Mouse (Mus musculus): Measurements from ENCODE around the gene P2rx4. TPM values are rescaled to one million over a fixed set of nuclear protein-coding genes. Genes with fewer than 3 reads are reported as not detected.
"Not testable (repeated sequence)": the region's sequence is repeated elsewhere in the genome, so short reads cannot be mapped to it uniquely, and the experiment has no call there.

Gene P2rx4
- 16.7 and 17.0 TPM in 2 replicates for polyA plus RNA-seq (2015; fragmentation: Nextera tagmentation; extraction: Ambion mirVana)

GRCm38 (mm10) chr5:122707276-122708181, at the start of gene P2rx4:
Gene P2rx4 (plus strand): TSS chr5:122707544.
- whole genome bisulfite sequencing, result under 1% methylated on average over 65 of the region's 66 CpGs
- Histone ChIP-seq H3K4me2 (peak within 1 kb of the TSS; percentile 82), H3K9ac (peak within 1 kb of the TSS; percentile 83), H3K36me3 (no peaks in the 10 kb centered on the region), H3K27ac (replicated peaks) (peak within 1 kb of the TSS; percentile 88), H3K9me3 (no peaks in the 10 kb centered on the region), H3K27me3 (no peaks in the 10 kb centered on the region), H3K4me1 (replicated peaks) (peaks cover 13% of the 10 kb centered on the region), H3K4me3 (peak within 1 kb of the TSS; percentile 81)
- ATAC-seq (ENCODE audit: low FRiP score, low read depth), result peak; percentile 90

GRCm38 (mm10) chr5:122662501-122662900, 44.8 kb upstream of the P2rx4 start:
- no peaks in the 10 kb centered on the region for H3K4me1 ChIP-seq (replicated peaks)
- H3K4me3 ChIP-seq, result no peak overlapping the region
- no peaks in the 10 kb centered on the region for H3K9me3 ChIP-seq
- WGBS, result 95% methylated on average over 6 of the region's 6 CpGs
- no peaks in the 10 kb centered on the region for H3K27me3 ChIP-seq
- no peak overlapping the region for H3K9ac ChIP-seq
- H3K4me2 ChIP-seq, result no peak overlapping the region
- no peaks in the 10 kb centered on the region for H3K36me3 ChIP-seq
- H3K27ac ChIP-seq (replicated peaks), result no peak overlapping the region
- ATAC-seq (ENCODE audit: low FRiP score, low read depth), result no peak

GRCm38 (mm10) chr5:122665036-122665435, 42.3 kb upstream of the P2rx4 start:
- no peak overlapping the region for H3K4me3 ChIP-seq
- no peaks in the 10 kb centered on the region for H3K36me3 ChIP-seq
- H3K27me3 ChIP-seq, result no peaks in the 10 kb centered on the region
- no peak overlapping the region for H3K27ac ChIP-seq (replicated peaks)
- no peaks in the 10 kb centered on the region for H3K9me3 ChIP-seq
- 72% methylated on average over 5 of the region's 5 CpGs for WGBS
- ATAC-seq (ENCODE audit: low FRiP score, low read depth), result no peak
- H3K4me2 ChIP-seq, result no peak overlapping the region
- no peak overlapping the region for H3K9ac ChIP-seq
- H3K4me1 ChIP-seq (replicated peaks), result 0 out of 2 replicates have a peak, but pooled peaks cover 2% of the 10 kb centered on the region

- ATAC-seq (ENCODE audit: low FRiP score, low read depth), result no peak
- H3K27ac ChIP-seq (replicated peaks), result no peak overlapping the region
- 83% methylated on average over 15 of the region's 15 CpGs for WGBS
- H3K9ac ChIP-seq, result no peak overlapping the region
- no peaks in the 10 kb centered on the region for H3K9me3 ChIP-seq
- 0 out of 2 replicates have a peak, but pooled peaks cover 2% of the 10 kb centered on the region for H3K4me1 ChIP-seq (replicated peaks)
- H3K36me3 ChIP-seq, result no peaks in the 10 kb centered on the region
- no peak overlapping the region for H3K4me3 ChIP-seq
- H3K4me2 ChIP-seq, result no peak overlapping the region
- no peaks in the 10 kb centered on the region for H3K27me3 ChIP-seq
Observed at GRCm38 (mm10) chr5:122668981-122669897, 38.1 kb upstream of the P2rx4 start.

GRCm38 (mm10) chr5:122671641-122672040, 35.7 kb upstream of the P2rx4 start:
- H3K9ac ChIP-seq; H3K4me2 ChIP-seq; H3K4me1 ChIP-seq (replicated peaks); H3K27me3 ChIP-seq; H3K36me3 ChIP-seq; H3K9me3 ChIP-seq; H3K4me3 ChIP-seq; ATAC-seq (ENCODE audit: low FRiP score, low read depth); H3K27ac ChIP-seq (replicated peaks): not testable (repeated sequence)
- 81% methylated on average over 7 of the region's 7 CpGs for WGBS

GRCm38 (mm10) chr5:122672298-122672697, 35.0 kb upstream of the P2rx4 start:
- Histone ChIP-seq H3K36me3 (no peaks in the 10 kb centered on the region), H3K9me3 (no peaks in the 10 kb centered on the region), H3K9ac (no peak overlapping the region), H3K4me1 (replicated peaks) (0 out of 2 replicates have a peak, but pooled peaks cover 2% of the 10 kb centered on the region), H3K4me2 (no peak overlapping the region), H3K4me3 (no peak overlapping the region), H3K27ac (replicated peaks) (no peak overlapping the region), H3K27me3 (no peaks in the 10 kb centered on the region)
- 78% methylated on average over 5 of the region's 5 CpGs for WGBS
- no peak for ATAC-seq (ENCODE audit: low FRiP score, low read depth)

- Histone ChIP-seq H3K4me1 (replicated peaks) (no peaks in the 10 kb centered on the region), H3K9me3 (no peaks in the 10 kb centered on the region), H3K36me3 (no peaks in the 10 kb centered on the region), H3K9ac (no peak overlapping the region), H3K27me3 (no peaks in the 10 kb centered on the region), H3K27ac (replicated peaks) (no peak overlapping the region), H3K4me2 (no peak overlapping the region), H3K4me3 (no peak overlapping the region)
- no peak for ATAC-seq (ENCODE audit: low FRiP score, low read depth)
- 79% methylated on average over 8 of the region's 8 CpGs for WGBS
Observed at GRCm38 (mm10) chr5:122676002-122676401, 31.3 kb upstream of the P2rx4 start.

- no peaks in the 10 kb centered on the region for H3K9me3 ChIP-seq
- H3K4me1 ChIP-seq (replicated peaks), result no peaks in the 10 kb centered on the region
- H3K27ac ChIP-seq (replicated peaks), result no peak overlapping the region
- ATAC-seq (ENCODE audit: low FRiP score, low read depth), result no peak
- no peaks in the 10 kb centered on the region for H3K27me3 ChIP-seq
- H3K36me3 ChIP-seq, result no peaks in the 10 kb centered on the region
- H3K9ac ChIP-seq, result no peak overlapping the region
- H3K4me2 ChIP-seq, result no peak overlapping the region
- WGBS, result 88% methylated on average over 9 of the region's 9 CpGs
- H3K4me3 ChIP-seq, result no peak overlapping the region
Observed at GRCm38 (mm10) chr5:122677983-122678382, 29.4 kb upstream of the P2rx4 start.

GRCm38 (mm10) chr5:122679881-122680280, 27.5 kb upstream of the P2rx4 start:
- no peaks in the 10 kb centered on the region for H3K27me3 ChIP-seq
- no peak overlapping the region for H3K4me3 ChIP-seq
- no peaks in the 10 kb centered on the region for H3K9me3 ChIP-seq
- 82% methylated on average over 8 of the region's 8 CpGs for WGBS
- no peak overlapping the region for H3K4me2 ChIP-seq
- no peak for ATAC-seq (ENCODE audit: low FRiP score, low read depth)
- H3K4me1 ChIP-seq (replicated peaks), result no peaks in the 10 kb centered on the region
- H3K36me3 ChIP-seq, result no peaks in the 10 kb centered on the region
- no peak overlapping the region for H3K9ac ChIP-seq
- H3K27ac ChIP-seq (replicated peaks), result no peak overlapping the region

GRCm38 (mm10) chr5:122681276-122681675, 26.1 kb upstream of the P2rx4 start:
- no peak overlapping the region for H3K4me2 ChIP-seq
- H3K9me3 ChIP-seq, result no peaks in the 10 kb centered on the region
- H3K36me3 ChIP-seq, result no peaks in the 10 kb centered on the region
- H3K27me3 ChIP-seq, result no peaks in the 10 kb centered on the region
- no peak overlapping the region for H3K9ac ChIP-seq
- H3K27ac ChIP-seq (replicated peaks), result no peak overlapping the region
- H3K4me3 ChIP-seq, result no peak overlapping the region
- no peaks in the 10 kb centered on the region for H3K4me1 ChIP-seq (replicated peaks)
- no peak for ATAC-seq (ENCODE audit: low FRiP score, low read depth)
- WGBS, result 91% methylated on average over 12 of the region's 12 CpGs

- no peaks in the 10 kb centered on the region for H3K4me1 ChIP-seq (replicated peaks)
- no peak for ATAC-seq (ENCODE audit: low FRiP score, low read depth)
- H3K36me3 ChIP-seq, result no peaks in the 10 kb centered on the region
- whole genome bisulfite sequencing, result 84% methylated on average over 10 of the region's 10 CpGs
- no peak overlapping the region for H3K9ac ChIP-seq
- H3K9me3 ChIP-seq, result no peaks in the 10 kb centered on the region
- no peaks in the 10 kb centered on the region for H3K27me3 ChIP-seq
- H3K4me2 ChIP-seq, result no peak overlapping the region
- no peak overlapping the region for H3K27ac ChIP-seq (replicated peaks)
- no peak overlapping the region for H3K4me3 ChIP-seq
Observed at GRCm38 (mm10) chr5:122683926-122684325, 23.4 kb upstream of the P2rx4 start.

- H3K9me3 ChIP-seq, result no peaks in the 10 kb centered on the region
- no peak overlapping the region for H3K4me2 ChIP-seq
- no peak overlapping the region for H3K9ac ChIP-seq
- no peak for ATAC-seq (ENCODE audit: low FRiP score, low read depth)
- no peaks in the 10 kb centered on the region for H3K27me3 ChIP-seq
- H3K4me3 ChIP-seq, result no peak overlapping the region
- no peaks in the 10 kb centered on the region for H3K36me3 ChIP-seq
- no peak overlapping the region for H3K27ac ChIP-seq (replicated peaks)
- no peaks in the 10 kb centered on the region for H3K4me1 ChIP-seq (replicated peaks)
- WGBS, result 89% methylated on average over 4 of the region's 4 CpGs
Observed at GRCm38 (mm10) chr5:122687391-122687790, 20.0 kb upstream of the P2rx4 start.

Measured in hindbrain, embryonic 15.5 days (tissue).